Mouse (Mus musculus): Measurements from ENCODE around the gene Pelp1. TPM values are rescaled to one million over a fixed set of nuclear protein-coding genes. Genes with fewer than 3 reads are reported as not detected.
"Not testable (repeated sequence)": the region's sequence is repeated elsewhere in the genome, so short reads cannot be mapped to it uniquely, and the experiment has no call there.

Gene Pelp1
- total RNA-seq, 2 experiments from 2014 or later: 33.2 to 40.1 TPM

- no peak for DNase-seq (ENCODE audit: low spot score in 2 of 2)
- peak overlapping the region; percentile 93 for H3K4me3 ChIP-seq
- no peak for TF ChIP-seq CTCF (conservative IDR thresholded peaks at IDR 0.05)
- peak overlapping the region; percentile 95 for H3K27ac ChIP-seq
Observed at GRCm38 (mm10) chr11:70410297-70410643, 439 bp upstream of the Pelp1 start.

GRCm38 (mm10) chr11:70403598-70403997 lies 6.2 kb downstream of the Pelp1 start:
- Histone ChIP-seq H3K4me3 (no peak overlapping the region), H3K27ac (no peak overlapping the region)
- TF ChIP-seq CTCF (conservative IDR thresholded peaks at IDR 0.05): no peak
- peak in 1 of 2 experiments; percentile 32 for DNase-seq (ENCODE audit: low spot score in 2 of 2)

- Histone ChIP-seq H3K27ac (no peak overlapping the region), H3K4me3 (no peak overlapping the region)
- no peak for TF ChIP-seq CTCF (conservative IDR thresholded peaks at IDR 0.05)
- peak in 1 of 2 experiments; percentile 32 for DNase-seq (ENCODE audit: low spot score in 2 of 2)
Observed at GRCm38 (mm10) chr11:70389421-70389820, 20.4 kb downstream of the Pelp1 start.

- DNase-seq (ENCODE audit: low spot score in 2 of 2): no peak
- no peak for TF ChIP-seq CTCF (conservative IDR thresholded peaks at IDR 0.05)
- Histone ChIP-seq H3K4me3 (no peak overlapping the region), H3K27ac (no peak overlapping the region)
Observed at GRCm38 (mm10) chr11:70387436-70387835, 22.4 kb downstream of the Pelp1 start.

GRCm38 (mm10) chr11:70384136-70384535 lies 25.7 kb downstream of the Pelp1 start:
- no peak for TF ChIP-seq CTCF (conservative IDR thresholded peaks at IDR 0.05)
- Histone ChIP-seq H3K27ac (no peak overlapping the region), H3K4me3 (no peak overlapping the region)
- DNase-seq (ENCODE audit: low spot score in 2 of 2): no peak

- no peak for TF ChIP-seq CTCF (conservative IDR thresholded peaks at IDR 0.05)
- no peak overlapping the region for H3K4me3 ChIP-seq
- H3K27ac ChIP-seq: no peak overlapping the region
- no peak for DNase-seq (ENCODE audit: low spot score in 2 of 2)
Observed at GRCm38 (mm10) chr11:70381330-70381729, 28.5 kb downstream of the Pelp1 start.

- DNase-seq (ENCODE audit: low spot score in 2 of 2): no peak
- no peak for TF ChIP-seq CTCF (conservative IDR thresholded peaks at IDR 0.05)
- Histone ChIP-seq H3K27ac (no peak overlapping the region), H3K4me3 (no peak overlapping the region)
Observed at GRCm38 (mm10) chr11:70380478-70381005, 29.3 kb downstream of the Pelp1 start.

GRCm38 (mm10) chr11:70376054-70376453 lies 33.8 kb downstream of the Pelp1 start:
- no peak for DNase-seq (ENCODE audit: low spot score in 2 of 2)
- no peak for TF ChIP-seq CTCF (conservative IDR thresholded peaks at IDR 0.05)

GRCm38 (mm10) chr11:70374302-70374701 lies 35.5 kb downstream of the Pelp1 start:
- no peak for TF ChIP-seq CTCF (conservative IDR thresholded peaks at IDR 0.05)
- no peak overlapping the region for H3K4me3 ChIP-seq
- no peak overlapping the region for H3K27ac ChIP-seq
- DNase-seq (ENCODE audit: low spot score in 2 of 2): no peak

More at GRCm38 (mm10) chr11:70376054-70376453, 33.8 kb downstream of the Pelp1 start:
- Histone ChIP-seq H3K4me3 (no peak overlapping the region), H3K27ac (no peak overlapping the region)

GRCm38 (mm10) chr11:70372849-70373557 lies 36.8 kb downstream of the Pelp1 start:
- no peak overlapping the region for H3K27ac ChIP-seq
- no peak for DNase-seq (ENCODE audit: low spot score in 2 of 2)
- H3K4me3 ChIP-seq: no peak overlapping the region
- TF ChIP-seq CTCF (conservative IDR thresholded peaks at IDR 0.05): no peak

GRCm38 (mm10) chr11:70372396-70372795 lies 37.4 kb downstream of the Pelp1 start:
- no peak for DNase-seq (ENCODE audit: low spot score in 2 of 2)
- H3K27ac ChIP-seq: no peak overlapping the region
- no peak for TF ChIP-seq CTCF (conservative IDR thresholded peaks at IDR 0.05)
- H3K4me3 ChIP-seq: no peak overlapping the region

- not testable (repeated sequence) for H3K27ac ChIP-seq; H3K4me3 ChIP-seq; DNase-seq (ENCODE audit: low spot score in 2 of 2)
Observed at GRCm38 (mm10) chr11:70368626-70369025, 41.2 kb downstream of the Pelp1 start.

- not testable (repeated sequence) for H3K27ac ChIP-seq; DNase-seq (ENCODE audit: low spot score in 2 of 2); H3K4me3 ChIP-seq
Observed at GRCm38 (mm10) chr11:70367701-70368100, 42.1 kb downstream of the Pelp1 start.

GRCm38 (mm10) chr11:70351868-70352267 lies 58.0 kb downstream of the Pelp1 start, which contains the start of gene Alox15:
Gene Alox15, minus strand, starts transcription at chr11:70352031.
- TF ChIP-seq CTCF (conservative IDR thresholded peaks at IDR 0.05): no peak
- Histone ChIP-seq H3K4me3 (no peak within 1 kb of the TSS; the same call in 1 of the 2 replicates), H3K27ac (no peak within 1 kb of the TSS)
- no peak for DNase-seq (ENCODE audit: low spot score in 2 of 2)

Data from layer of hippocampus, adult 2 months (tissue).